Mouse (Mus musculus) heart, adult 8-10 months (tissue): ENCODE measurements around the gene Grap2. TPM values are rescaled to one million over a fixed set of nuclear protein-coding genes. Genes with fewer than 3 reads are reported as not detected.

Experiments used
- DNase-seq: peaks from one replicate; pipeline ENCODE4 v3.0.0; 2022; ENCODE audit warnings: low spot score
- total RNA-seq, 4 experiments: library from RNA; stranded (reverse); gene quantifications; 2 replicates each; pipeline ENCODE4 v1.2.4; 2022

The Grap2 gene
- total RNA-seq, 4 experiments from 2014 or later = 0.41 to 1.2 (median 0.78) TPM

DNA sequence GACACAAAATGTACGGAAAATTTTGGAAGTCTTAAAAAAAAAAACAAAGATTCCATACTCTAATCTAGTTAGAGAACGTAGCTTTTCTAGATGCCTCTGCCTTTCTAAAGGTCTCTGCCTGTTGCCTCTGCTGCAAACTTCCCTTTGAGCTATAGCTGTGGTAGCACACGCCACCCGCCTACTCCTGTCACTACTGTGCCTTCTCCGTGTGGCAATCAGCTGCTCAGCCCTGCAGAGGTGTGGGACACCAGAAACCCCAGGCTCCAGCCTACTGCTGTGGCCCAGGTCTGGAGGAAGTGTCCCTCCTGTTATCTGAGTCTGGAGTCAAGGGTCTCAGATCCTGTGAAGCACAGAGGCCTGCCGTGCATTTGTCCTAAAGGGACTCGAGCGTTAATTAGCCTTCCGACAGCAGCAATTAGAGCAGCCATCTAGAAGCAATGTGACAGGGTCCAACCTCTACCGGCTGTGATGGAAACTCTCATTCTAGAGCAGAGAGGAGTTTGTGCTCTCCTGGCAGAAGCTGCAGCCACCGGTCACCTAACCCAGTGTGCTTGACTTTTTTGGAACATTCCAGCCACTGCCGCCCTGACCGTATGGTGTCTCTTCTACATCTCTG is 64.5 kb downstream of the Grap2 start:
- DNase-seq = no peak

DNA sequence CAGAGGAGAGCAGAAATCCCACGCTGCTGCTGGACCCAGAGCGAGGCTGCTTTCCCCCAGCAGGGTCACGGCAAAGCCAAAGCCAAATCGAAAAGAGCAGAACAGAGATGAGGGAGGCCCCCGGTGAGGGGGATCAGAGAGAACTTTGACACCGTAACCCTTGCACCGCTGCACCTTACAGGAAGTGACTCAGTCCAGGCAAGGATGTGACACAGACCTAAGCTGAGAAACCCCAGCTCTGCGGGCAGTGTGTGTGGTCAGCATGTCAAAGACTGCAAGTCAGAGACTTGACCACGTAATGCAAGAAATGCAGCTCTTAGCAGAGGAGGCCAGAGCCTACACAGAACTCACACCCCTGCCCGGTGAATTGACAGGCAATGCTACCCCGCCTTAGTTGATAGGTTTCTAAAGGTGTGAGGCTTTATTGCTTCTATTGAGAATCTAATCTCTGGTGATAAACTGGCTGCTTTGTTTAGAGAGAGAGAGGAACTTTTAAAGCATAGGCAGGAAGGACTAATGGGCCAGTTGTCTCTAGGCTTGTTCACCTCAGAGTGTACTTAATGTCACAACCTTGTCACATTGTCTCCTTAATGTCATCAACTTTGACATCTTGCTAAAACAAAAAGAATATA is 66.8 kb downstream of the Grap2 start:
- DNase-seq = no peak

DNA sequence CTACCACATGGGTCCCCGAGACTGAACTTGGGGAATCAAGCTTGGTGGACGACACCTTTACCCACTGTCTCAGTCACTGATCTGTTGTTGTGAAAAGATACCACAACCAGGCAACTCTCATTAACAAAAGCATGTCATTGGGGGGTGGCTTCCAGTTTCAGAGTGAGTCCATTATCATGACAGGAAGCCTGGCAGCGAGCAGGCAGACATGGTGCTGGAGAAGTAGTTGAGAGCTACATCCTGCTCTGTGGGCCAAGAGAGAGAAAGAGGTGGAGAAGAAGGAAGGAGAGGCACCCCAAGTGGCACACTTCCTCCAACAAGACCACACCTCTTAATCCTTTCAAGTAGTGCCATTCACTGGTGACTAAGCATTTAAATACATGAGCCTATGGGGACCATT is 67.5 kb downstream of the Grap2 start:
- DNase-seq = no peak

DNA sequence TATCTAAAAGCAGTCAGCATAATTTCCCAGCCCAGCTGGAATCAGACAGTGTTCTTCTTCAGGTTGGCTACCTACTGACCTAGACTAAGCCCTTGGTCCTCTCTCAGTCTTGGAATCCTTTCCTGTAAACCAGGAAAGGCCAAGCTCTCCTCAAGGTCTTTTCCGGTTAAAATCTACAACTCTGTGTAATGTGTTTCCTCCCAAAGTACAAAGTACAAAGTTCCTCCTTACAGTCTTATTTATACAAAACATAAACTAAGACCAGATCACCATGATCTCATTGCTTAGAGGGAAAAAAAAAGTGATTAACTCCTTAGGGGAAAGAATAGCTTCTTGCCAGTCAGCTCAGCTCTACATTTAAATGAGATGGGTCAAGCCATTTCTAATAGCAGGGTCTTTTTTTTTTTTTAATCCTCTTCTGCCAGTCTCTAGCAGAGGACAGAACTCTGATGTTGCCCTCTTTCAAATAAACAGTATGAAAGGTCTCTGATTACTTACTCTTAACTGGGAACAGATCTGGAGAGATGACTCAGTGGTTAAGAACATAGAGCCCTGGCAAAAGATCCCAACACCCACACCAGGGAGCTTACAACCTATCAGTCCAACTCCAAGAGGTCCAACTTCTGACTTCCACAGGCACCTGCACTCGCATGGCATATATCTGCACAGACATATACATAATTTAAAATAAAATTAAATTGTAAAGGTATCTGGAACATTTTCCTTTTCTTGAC is 69.5 kb downstream of the Grap2 start:
- DNase-seq = no peak

DNA sequence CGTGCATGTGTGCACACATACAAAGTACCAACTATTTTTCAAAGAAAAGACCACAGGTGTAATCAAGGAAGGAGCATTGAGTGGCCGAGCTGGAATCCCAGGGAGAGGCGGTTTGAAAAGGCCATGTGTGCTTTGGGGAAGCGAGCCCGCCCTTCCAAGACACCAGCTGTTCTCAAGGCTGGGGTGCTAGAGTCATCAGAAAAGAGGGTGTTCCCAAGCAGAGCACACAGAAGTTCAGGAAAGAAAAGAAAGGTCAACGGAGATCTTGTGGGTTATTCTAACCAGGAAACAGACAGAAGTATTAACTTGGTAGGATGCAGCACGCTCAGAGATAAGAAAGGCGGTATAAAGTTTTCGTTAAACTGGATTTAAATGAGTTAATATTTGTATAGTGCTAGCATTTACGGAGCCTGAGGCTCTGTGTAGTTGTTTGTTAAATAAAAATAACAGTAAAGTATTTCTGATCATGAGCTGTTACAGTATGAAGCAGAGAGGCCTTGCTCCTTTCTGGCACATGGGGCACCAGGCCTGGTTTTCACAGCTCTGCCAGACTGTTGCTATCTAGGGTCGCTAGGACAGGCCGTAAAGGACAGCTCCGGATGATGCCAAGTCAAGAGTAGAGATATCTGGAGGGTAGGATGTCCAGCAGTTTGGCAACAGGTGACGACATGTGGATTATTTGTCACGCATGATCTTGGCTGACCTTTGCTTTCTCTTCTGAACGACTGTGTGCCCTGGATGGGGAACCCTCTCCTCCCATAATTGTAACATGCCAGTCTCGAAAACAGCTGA is 72.8 kb downstream of the Grap2 start:
- peak; percentile 11 for DNase-seq

DNA sequence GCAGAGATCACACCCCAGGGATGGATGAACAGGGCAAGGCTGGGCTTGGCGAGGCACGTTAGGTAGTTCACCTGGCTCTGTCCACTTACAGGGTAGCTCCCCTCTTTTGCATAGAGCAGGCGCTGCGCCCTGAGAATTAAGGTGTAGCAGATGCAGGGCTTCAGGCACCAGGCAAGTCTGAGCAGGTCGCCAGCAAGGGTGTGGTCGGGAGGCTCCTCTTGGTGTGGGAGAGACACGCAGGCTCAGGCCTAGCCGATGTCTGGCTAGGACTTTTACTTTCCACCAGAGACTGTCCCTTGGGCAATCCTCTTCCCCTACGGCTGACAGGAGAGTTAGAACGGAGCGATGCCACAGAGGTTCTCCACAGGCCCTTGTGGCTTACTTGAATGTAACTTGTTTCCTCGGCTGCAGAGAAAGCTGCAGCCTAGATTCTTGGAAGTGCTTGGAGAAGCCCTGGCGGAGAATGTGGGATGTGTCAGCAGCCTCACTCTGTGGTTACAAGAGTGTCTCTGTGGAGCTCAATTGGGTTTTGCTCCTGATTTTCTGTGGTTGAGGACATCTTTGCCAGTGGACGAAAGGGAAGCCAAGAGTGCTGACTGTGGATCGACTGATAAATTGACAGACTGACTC is 76.7 kb downstream of the Grap2 start:
- DNase-seq = no peak

DNA sequence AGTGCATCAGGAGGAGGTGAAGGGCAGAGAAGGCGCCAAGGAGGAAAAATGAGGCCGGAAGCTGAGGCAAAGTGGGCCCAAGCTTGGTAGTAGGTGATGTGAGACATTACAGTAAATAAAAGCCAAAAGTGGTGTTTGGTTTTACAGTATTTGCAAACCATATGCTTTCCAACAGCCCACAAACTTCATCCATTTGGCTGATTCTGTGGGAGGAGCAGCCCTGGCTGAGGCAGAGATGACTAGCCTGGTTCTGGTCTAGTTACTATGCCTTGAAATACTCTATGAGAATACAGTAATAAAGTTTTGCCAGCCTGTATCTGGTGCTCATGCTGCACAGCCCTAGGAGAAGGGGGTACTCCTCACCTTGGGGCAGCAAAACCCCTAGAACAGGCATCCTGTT is 78.0 kb downstream of the Grap2 start:
- DNase-seq = no peak

DNA sequence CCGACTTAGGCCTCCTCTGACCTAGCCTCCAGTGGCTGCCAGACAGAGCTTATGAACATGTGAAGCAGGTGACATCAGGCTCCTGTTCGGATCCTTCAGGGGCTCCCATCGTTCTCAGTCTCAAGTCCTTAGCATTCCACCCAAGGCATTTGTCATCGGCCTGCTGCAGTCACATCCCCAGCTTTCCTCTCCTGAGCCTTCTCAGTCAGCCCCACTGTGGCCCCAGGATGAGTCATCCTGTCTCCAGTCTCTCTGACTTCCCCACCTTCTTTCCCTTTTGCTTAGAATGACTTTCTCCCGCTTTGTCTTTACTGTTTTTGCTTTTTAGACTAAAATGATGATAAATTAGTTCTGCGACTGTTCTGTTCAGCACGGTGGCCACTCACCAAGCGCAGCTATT is 81.5 kb downstream of the Grap2 start:
- DNase-seq = no peak

DNA sequence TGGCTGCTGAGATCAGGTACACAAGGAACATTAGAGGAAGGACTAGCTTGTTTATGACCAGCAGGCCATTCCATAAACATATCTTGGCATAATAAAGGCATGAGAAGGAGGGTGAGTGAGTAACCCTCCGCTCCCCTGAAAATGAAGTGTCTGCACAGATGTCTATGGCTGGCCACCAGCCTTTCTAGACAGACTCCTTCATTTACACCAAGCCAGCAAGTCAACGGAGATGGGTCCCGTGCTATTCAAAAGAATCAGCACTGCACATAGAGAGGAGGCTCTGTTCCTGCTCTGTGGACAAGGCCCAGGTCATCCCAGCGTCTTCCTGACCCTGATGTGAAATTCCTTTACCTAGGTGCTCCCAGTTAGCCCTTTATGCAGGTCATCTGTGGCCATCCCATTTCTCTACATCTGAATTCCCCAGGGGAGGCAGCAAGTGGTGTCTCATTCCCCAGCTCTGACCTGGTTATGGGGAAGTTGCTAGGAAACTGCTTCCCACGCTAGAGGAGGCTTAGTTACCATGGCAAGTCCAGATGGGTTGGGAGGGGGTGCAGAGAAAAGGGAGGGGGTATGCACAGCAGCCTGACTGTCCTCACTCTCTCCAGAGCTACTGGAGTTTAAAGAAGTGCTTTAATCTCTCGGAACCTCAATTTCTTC is 86.5 kb downstream of the Grap2 start:
- DNase-seq = no peak

DNA sequence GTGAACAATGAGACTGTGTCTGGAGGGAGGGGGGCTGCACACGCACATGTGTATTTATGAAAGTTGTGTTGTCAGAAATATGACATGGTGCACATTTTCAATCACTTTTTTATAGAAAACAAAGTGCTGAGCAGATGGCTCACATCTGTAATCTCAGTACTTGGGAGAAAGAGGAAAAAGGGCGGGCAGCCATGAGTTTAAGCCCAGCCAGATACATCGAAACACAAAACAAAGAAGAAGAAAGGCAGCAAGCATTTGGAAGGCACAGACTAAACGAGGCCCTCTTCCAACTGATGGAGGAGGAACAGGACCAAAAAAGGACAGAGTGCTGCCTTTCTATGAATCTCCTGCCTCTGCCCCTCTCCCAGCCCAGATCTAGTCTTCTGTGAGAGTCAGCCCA is 88.6 kb downstream of the Grap2 start:
- DNase-seq = no peak

DNA sequence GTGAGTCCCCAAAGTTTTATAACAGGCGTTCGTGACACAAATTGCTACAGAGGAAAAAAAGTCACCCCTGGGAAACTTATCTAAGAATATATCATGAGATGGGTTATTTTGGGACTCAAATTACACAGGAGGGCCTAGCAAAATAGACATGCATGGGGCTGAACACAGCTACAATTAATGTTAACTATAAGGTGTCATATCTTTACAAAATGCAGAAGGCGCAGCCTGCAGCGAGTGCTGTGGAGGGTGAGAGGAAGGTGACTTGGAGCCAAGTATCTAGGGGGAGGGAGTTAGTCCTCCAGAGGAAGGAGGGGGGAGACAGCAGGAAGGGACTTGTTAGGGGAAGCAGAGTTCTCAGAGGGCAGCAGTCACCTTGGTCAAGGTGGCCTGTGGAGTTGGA is 92.0 kb downstream of the Grap2 start:
- DNase-seq = no peak

DNA sequence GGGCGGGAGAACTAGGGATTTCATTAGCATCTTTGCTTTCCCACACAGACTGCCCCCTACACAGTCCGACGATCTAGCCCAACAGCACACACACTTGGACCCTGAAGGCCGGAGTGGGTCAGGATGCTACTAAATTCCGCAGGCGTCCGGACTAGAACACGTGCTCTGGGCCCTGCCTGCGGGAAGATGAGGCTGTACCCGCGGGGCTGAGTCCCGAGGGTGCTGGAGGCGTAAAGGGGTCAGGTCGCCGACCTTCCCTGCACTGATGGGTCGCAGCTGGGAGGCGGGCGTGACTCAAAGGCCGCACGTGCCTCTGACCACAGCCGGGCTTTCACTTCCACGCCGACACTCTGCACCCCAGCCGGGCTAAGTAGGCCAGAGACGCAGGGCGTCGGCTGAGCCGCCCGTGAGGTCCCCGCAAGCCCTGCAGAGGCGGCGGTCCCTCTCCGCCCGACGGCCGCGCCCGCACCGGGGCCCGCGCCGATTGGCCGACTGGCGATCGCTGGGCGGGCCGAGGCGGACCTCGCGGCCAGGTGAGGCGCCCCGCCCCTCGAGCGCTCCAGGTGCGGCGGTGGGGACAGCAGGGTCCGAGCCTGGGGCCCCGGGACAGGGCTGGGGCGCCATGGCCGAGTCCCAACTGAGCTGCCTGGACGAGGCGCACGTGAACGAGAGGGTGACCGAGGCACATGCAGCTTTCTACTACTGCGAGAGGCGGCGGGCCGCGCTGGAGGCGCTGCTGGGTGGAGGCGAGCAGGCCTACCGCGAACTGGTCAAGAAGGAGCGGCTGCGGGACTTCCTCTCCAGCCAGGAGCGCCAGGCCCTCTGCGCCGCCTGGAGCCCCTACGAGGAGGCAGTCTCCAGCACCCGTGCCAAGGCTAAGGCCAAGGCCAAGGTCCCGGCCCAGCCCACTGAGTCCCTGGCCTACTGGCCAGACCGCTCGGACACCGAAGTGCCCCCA is 99.2 kb downstream of the Grap2 start, which contains the start of gene Fam83f:
Gene Fam83f (plus strand): TSS at position 553 of the 958 bp plus-strand sequence.
- peak; percentile 28 for DNase-seq

DNA sequence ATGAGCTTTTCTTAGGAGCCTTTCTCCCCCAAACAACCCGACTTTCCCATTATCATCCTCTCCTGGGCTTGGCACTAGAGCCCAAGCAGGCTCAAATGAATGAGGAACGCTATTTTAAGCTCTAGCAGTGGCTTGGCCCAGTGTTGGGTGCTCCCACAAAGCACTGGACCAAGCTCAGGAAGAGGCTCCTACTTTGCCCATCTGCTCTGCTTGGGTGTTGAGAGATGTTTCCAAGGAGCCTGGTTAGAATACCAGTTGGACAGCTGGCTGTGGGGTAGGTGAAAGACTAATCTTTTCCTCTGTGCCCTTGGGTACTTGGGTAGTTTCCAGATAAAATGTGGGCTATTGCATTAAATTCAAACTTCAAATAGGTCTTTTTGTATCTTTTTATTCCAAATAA is 100.4 kb downstream of the Grap2 start:
- no peak for DNase-seq

DNA sequence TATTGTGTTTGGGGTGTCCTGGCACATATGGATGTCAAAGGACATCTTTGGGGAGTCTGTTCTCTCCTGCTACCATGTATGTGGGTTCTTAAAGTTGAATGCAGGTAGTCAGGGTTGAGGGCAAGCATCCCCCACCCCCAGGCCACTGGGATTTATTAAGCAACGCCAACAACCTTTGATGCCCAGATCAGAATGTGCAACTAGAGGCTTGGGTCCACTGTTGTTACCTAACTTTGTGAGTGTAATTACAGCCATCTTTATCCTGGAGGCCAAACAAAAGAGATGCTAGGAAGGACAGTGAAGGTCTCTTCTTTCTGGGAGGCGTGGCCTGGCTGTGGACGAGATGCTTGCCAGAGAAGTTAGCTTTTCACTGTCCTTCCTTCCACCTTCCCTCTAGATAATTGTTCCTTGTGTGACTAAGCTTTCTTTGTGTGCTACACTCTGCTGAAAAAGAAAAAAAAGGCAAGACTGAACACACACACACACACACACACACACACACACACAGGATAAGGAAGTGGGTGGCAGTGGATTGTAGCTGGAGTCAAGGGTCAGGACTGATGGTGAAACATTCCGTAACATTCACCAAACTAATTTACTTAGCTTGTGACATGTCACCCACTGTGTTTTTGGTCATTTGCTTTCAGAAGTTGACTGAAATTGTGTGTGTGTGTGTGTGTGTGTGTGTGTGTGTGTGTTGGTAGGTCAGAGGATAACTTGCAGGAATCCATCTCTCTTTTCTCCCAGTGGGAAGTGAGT is 101.1 kb downstream of the Grap2 start:
- no peak for DNase-seq

DNA sequence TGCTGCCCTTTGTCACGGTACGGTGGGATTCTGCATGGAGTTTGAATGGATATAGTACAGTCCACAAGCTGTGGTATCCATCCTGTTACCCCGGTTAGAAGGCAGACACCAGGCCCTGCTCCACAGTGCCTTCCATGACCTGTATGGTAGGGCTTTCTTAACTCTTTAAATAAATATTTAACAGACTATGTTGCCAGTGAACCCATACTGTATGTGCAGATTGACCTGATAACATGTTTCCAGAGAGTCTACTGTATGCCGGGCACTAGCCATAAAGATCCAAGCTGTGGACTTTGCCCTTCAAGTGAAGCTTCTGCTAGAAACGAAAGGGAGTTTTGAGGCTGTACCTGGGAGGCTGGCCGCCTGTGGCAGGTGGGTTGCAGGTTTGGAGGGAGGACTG is 102.3 kb downstream of the Grap2 start:
- no peak for DNase-seq

DNA sequence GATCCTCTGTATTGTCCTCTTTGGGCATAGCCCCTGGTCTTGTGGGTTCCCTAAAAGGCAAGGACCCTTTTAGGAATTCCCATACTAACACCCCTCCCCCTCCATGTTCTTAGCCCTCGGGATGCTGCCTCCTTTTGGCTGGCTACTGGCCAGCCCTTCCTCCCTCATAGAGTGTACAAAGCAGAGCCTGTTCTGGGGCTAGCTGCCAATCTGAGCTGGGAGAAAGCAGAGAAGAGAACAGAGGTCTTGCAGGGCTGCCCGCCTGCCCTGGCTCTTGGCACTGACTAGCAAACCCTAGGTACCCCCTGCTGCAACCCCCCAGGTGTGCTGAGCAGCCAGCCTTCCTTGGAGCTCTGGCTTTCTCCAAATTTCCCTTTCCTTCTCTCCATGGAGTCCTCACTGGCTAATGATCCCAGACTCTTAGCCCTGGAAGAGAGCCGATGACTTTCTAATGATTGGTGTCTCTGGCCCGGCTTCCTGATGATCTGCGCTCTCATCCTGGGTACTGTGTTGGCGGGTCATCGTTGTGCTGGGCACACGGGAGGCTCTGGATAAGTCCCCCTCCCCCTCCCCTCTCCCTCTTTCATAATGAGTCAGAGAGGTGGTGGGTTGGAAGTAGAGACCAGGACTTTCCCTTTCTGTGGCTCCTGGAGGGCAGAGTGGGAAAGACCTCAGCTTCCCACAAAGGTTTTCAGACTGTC is 107.3 kb downstream of the Grap2 start:
- peak; percentile 8 for DNase-seq

DNA sequence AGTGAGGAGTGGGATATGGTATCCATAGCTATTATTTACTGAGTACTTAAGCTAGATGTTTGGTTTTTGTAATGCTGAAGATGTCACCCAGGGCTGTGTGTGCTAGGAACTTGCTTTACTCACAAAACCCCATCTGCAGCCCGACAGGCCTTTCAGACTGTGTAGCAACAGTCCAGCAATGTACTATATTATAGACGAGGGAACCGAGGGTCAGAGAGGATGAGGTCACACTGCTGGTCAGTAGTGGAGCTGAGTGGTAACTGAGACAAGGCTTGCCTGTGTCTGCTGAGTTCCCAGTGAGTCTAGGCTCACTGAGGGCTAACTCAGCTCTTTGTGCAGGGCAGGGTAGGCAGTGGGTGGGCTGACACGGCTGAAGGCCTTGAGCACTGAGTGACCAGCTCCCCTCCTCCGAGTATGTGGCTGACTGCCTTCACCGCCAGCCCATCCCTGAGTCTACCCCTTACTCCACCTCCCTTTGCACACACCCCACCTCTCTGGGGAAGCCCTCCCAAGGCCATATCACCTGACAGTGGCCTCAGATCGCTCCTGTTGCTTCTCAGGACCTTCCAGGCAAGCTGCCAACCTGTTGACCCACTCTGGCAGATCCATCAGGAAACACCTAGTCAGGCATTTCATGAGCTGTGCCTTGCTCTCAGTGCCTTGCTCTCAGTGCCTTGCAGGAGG is 108.1 kb downstream of the Grap2 start:
- DNase-seq = no peak

DNA sequence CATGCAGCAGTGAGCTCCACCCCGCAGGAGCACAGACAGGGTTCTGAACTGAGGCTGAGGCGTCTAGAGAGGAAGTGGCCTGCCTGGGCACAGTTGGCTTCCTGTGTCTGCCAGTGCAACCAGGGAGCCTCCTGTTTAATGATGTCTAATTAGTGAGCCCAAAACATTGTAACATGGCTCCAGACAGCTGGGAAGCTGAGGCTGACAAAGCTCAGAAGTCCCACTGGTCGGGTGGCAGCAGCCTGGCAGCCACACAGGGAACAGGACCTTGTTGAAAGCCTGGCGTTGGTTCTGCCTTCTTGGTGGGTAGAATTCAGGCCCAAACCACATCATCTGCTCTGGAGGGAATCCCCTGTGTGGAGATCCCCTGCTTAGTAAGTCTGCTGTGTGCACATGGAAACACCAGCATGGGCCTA is 109.1 kb downstream of the Grap2 start:
- DNase-seq = no peak
